Mouse (Mus musculus) neutrophil, adult 5-6 weeks (primary cell): ENCODE measurements around the gene Ythdf2. TPM values are rescaled to one million over a fixed set of nuclear protein-coding genes. Genes with fewer than 3 reads are reported as not detected.

Source experiments
- ATAC-seq: fragments of 151-379, 151-347 bp; 2 replicates; pipeline ENCODE4 v1.8.0; 2017; ENCODE audit warnings: mild to moderate bottlenecking, moderate TSS enrichment; ENCODE audit not compliant: insufficient number of reproducible peaks, poor library complexity, low FRiP score, severe bottlenecking; ENCODE audit errors: extremely low read depth
- total RNA-seq: library from RNA; stranded (forward); fragments of 200-1000 nt; gene quantifications from 2 replicates; pipeline ENCODE4 v1.2.3, GENCODE M21; 2017

The Ythdf2 gene
- total RNA-seq, 1 experiment from 2014 or later: 40.9 TPM

- ATAC-seq: no peak
Measured at GRCm38 (mm10) chr4:132166350-132167290, 45.5 kb downstream of the Ythdf2 start.

- no peak for ATAC-seq
Measured at GRCm38 (mm10) chr4:132165691-132166090, 46.4 kb downstream of the Ythdf2 start.

DNA sequence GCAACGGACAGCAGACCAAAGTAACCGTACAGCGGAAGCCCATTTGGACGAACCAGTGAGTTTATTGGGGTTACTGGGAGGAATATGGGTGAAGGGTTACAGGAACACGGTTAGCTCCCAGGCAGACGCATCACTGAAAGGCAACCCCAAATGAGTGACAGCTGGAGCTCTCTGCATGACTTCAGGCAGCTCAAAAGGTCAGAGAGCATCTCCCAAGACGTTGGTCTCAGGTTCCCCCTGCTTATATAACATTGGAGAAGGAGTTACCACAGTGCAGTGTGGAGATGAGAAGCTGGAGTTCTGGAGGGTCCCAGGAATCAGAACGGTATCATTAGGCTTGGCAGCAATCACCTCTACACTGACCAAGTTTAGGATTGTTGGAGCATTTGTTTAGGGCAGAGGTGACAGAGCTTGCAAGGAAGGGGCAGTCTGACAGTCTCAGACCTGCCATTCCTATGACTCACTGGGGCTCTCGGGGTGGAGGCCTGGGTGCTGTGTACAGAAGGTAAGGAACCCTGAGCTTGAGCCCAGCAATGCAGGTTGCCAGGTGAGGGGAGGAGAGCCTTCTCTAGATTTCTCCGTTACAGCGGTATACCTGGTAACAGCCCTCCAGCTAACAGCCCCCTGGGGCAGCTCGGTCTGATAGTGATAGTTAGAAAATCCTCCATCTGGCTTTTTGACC, 55.0 kb downstream of the Ythdf2 start:
- no peak for ATAC-seq

- no peak for ATAC-seq
Measured at GRCm38 (mm10) chr4:132154877-132155670, 57.0 kb downstream of the Ythdf2 start.

DNA sequence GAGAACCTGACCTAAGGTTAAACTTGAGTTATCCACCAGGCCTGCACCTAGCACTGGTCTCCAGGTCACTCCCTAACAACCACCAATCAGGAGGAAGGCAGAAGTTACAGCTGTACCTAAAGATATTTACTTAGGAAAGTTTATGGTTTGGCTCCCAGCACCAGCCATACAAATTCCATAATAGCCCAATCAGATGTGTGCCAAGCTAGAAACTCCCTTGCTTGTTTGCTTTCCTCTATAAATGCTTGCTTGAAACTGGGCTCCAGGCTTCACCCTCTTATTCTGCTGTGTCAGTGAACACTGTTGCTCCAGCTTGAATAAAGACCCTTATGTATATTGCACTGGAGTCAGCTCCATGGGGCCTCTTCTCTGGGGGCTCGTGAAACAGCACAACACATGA, 60.4 kb downstream of the Ythdf2 start:
- ATAC-seq: no peak

GRCm38 (mm10) chr4:132146201-132146600, 65.9 kb downstream of the Ythdf2 start:
- ATAC-seq: no peak

- ATAC-seq: no peak
Measured at GRCm38 (mm10) chr4:132145092-132145491, 67.0 kb downstream of the Ythdf2 start.

- no peak for ATAC-seq
Measured at GRCm38 (mm10) chr4:132144080-132144841, 67.8 kb downstream of the Ythdf2 start, which contains the start of gene Oprd1. TSS of gene Oprd1 (minus strand) at chr4:132144486.

DNA sequence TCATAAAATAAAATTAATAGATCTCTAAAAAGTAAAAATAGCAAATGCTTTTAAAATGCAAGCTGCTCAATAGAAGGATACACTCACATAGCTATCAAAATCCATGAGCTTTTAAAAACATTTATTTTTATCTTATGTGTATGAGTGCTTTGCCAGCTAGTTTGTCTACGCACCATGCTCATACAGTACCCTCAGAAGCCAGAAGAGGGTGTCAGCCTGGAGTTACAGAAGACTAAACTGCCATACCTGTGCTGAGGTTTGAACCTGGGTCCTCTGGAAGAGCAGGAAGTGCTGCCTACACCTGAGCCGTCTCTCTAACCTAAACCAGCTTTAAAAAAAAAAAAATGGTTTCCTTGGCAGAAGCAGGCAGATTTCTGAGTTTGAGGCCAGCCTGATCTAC, 73.5 kb downstream of the Ythdf2 start:
- ATAC-seq: no peak

DNA sequence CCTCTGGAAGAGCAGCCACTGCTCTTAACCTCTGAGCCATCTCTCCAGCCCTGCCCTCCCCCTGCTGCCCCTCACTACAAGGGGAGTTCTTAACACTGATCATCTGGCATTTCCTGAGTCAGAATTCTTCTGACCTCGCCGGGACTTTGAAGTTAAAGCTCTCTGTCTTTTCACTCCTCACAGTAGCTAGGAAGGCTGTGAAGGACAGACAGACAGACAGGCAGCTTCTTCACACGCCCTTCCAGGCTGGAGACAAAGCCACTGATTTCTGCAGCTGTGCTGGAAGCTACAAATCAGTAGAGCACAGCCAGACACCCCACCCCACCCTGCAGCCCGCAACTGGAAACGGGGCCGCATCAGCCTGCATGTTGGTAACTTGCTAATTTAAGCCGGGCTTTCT, 75.1 kb downstream of the Ythdf2 start:
- no peak for ATAC-seq

Other genes with a start within 250 kb of the Ythdf2 start
- 0.49 and 0.70 TPM in 2 replicates for gene Gm10300, start 137.6 kb downstream of the Ythdf2 start, total RNA-seq
- gene Epb41, start 137.0 kb downstream of the Ythdf2 start, total RNA-seq: 179 and 190 TPM in 2 replicates
- not detected in 2 replicates for gene Oprd1, start 67.8 kb downstream of the Ythdf2 start, total RNA-seq
- 29.1 and 37.3 TPM in 2 replicates for gene Gmeb1, start 49.3 kb upstream of the Ythdf2 start, total RNA-seq
- 28.3 and 47.9 TPM in 2 replicates for gene Taf12, start 62.1 kb upstream of the Ythdf2 start, total RNA-seq
- not detected in 2 replicates for gene Rab42, start 91.1 kb upstream of the Ythdf2 start, total RNA-seq
- gene Trnau1ap, start 117.2 kb upstream of the Ythdf2 start, total RNA-seq: 24.9 and 29.7 TPM in 2 replicates
- 3.3 and 7.9 TPM in 2 replicates for gene Rcc1, start 141.3 kb upstream of the Ythdf2 start, total RNA-seq
- gene Phactr4, start 210.2 kb upstream of the Ythdf2 start, total RNA-seq: 7.8 and 8.0 TPM in 2 replicates